Mouse (Mus musculus): Measurements from ENCODE around the gene Mip. TPM values are rescaled to one million over a fixed set of nuclear protein-coding genes. Genes with fewer than 3 reads are reported as not detected.

Gene Mip
- polyA plus RNA-seq, 1 experiment, result not detected

DNA sequence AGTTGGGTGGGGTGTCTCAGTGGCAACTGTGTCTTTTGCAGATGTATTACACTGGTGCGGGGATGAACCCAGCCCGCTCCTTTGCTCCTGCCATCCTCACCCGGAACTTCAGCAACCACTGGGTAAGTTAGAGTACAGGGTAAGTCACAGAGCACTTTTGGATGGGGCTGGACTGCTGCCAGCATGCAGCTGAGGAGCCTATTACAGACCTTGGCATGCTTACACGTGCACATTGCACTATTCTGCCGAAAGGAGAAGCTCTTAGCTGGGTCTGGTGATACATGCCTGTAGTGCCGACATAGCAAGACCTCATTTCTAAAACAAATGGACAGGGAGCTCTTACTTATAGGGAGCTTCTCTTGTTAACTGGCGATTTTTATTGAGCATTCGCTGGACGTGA is 2.0 kb downstream of the Mip start:
- no peaks in the 10 kb centered on the region for H3K79me3 ChIP-seq (ENCODE audit: low read depth)
- no peak overlapping the region for H3ac ChIP-seq (ENCODE audit: control insufficient read depth, insufficient read length, low read depth)
- peaks cover 4% of the 10 kb centered on the region for H3K79me2 ChIP-seq (ENCODE audit: control insufficient read depth, insufficient read depth)
- TF ChIP-seq CTCF (IDR thresholded peaks at IDR 0.05; ENCODE audit: control insufficient read depth, insufficient read depth, insufficient read length), result no peak
- TF ChIP-seq MYOG (IDR thresholded peaks at IDR 0.05; ENCODE audit: control insufficient read depth, extremely low read depth, insufficient read length), result no peak
- no peak for TF ChIP-seq CEBPB (IDR thresholded peaks at IDR 0.05; ENCODE audit: low read depth)
- no peak for TF ChIP-seq MAX (IDR thresholded peaks at IDR 0.05)
- TF ChIP-seq USF1 (IDR thresholded peaks at IDR 0.05; ENCODE audit: low read depth), result no peak
- no peak for TF ChIP-seq FOSL1 (IDR thresholded peaks at IDR 0.05; ENCODE audit: insufficient read depth, low read length, poor library complexity, severe bottlenecking)
- no peak for TF ChIP-seq MYOD1 (IDR thresholded peaks at IDR 0.05; ENCODE audit: control insufficient read depth, insufficient read length, low read depth)
- no peak overlapping the region for H3K4me3 ChIP-seq (ENCODE audit: insufficient read depth, poor library complexity, severe bottlenecking)
- no peaks in the 10 kb centered on the region for H3K36me3 ChIP-seq (ENCODE audit: control insufficient read depth, insufficient read depth)
- peaks cover 3% of the 10 kb centered on the region for H3K27me3 ChIP-seq (ENCODE audit: control insufficient read depth, insufficient read depth, insufficient read length)

DNA sequence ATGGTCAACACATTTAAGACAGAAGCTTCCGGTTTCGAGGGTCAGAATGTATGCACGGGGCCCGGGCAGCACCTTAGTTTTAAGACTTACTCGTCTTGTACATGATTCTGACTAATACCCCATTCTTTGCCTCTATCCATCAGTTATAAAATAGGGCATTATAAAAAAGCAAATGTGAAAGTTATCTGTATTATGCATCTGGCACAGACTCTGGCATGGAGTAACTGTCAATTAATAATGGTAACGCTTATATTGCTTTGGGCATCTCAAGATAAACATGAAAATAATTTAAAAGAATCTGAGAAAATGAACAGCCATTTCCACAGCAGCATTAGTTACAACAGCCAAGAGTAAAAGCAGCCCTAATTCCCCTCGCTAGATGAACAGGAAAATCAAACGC is 2.4 kb downstream of the Mip start:
- Histone ChIP-seq H3K27me3 (ENCODE audit: control insufficient read depth, insufficient read depth, insufficient read length) (peaks cover 3% of the 10 kb centered on the region), H3K79me3 (ENCODE audit: low read depth) (no peaks in the 10 kb centered on the region), H3K79me2 (ENCODE audit: control insufficient read depth, insufficient read depth) (peaks cover 8% of the 10 kb centered on the region), H3K36me3 (ENCODE audit: control insufficient read depth, insufficient read depth) (no peaks in the 10 kb centered on the region), H3K4me3 (ENCODE audit: insufficient read depth, poor library complexity, severe bottlenecking) (no peak overlapping the region), H3ac (ENCODE audit: control insufficient read depth, insufficient read length, low read depth) (no peak overlapping the region)
- TF ChIP-seq FOSL1 (IDR thresholded peaks at IDR 0.05; ENCODE audit: insufficient read depth, low read length, poor library complexity, severe bottlenecking), result no peak
- TF ChIP-seq CTCF (IDR thresholded peaks at IDR 0.05; ENCODE audit: control insufficient read depth, insufficient read depth, insufficient read length), result no peak
- no peak for TF ChIP-seq USF1 (IDR thresholded peaks at IDR 0.05; ENCODE audit: low read depth)
- no peak for TF ChIP-seq MYOD1 (IDR thresholded peaks at IDR 0.05; ENCODE audit: control insufficient read depth, insufficient read length, low read depth)
- no peak for TF ChIP-seq MYOG (IDR thresholded peaks at IDR 0.05; ENCODE audit: control insufficient read depth, extremely low read depth, insufficient read length)
- TF ChIP-seq CEBPB (IDR thresholded peaks at IDR 0.05; ENCODE audit: low read depth), result no peak
- no peak for TF ChIP-seq MAX (IDR thresholded peaks at IDR 0.05)

DNA sequence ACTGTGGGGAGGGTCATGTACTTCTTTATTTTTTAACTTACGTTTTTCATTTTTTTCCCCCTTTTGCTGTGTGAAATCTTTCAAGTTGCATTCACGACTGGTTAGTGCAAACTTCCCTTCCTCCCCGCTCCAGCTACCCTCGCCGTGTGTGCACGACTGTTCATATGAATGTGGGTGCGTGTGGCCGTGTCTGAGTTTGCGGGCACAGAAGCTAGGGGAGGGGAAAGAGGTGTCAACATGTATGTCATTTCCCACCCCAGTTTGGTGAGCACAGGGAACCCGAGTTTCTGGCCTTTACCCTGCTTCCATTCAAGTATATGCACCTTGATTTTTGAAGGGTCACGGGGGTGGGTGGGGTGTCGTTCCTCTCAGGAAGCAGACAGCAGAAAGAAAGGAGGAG is 4.9 kb downstream of the Mip start:
- no peak for TF ChIP-seq MYOG (IDR thresholded peaks at IDR 0.05; ENCODE audit: control insufficient read depth, extremely low read depth, insufficient read length)
- TF ChIP-seq MYOD1 (IDR thresholded peaks at IDR 0.05; ENCODE audit: control insufficient read depth, insufficient read length, low read depth), result no peak
- TF ChIP-seq CTCF (IDR thresholded peaks at IDR 0.05; ENCODE audit: control insufficient read depth, insufficient read depth, insufficient read length), result no peak
- no peak for TF ChIP-seq FOSL1 (IDR thresholded peaks at IDR 0.05; ENCODE audit: insufficient read depth, low read length, poor library complexity, severe bottlenecking)
- TF ChIP-seq USF1 (IDR thresholded peaks at IDR 0.05; ENCODE audit: low read depth), result no peak
- no peak for TF ChIP-seq MAX (IDR thresholded peaks at IDR 0.05)
- TF ChIP-seq CEBPB (IDR thresholded peaks at IDR 0.05; ENCODE audit: low read depth), result no peak
- no peak overlapping the region for H3K4me3 ChIP-seq (ENCODE audit: insufficient read depth, poor library complexity, severe bottlenecking)
- H3ac ChIP-seq (ENCODE audit: control insufficient read depth, insufficient read length, low read depth), result no peak overlapping the region
- no peaks in the 10 kb centered on the region for H3K27me3 ChIP-seq (ENCODE audit: control insufficient read depth, insufficient read depth, insufficient read length)
- H3K79me2 ChIP-seq (ENCODE audit: control insufficient read depth, insufficient read depth), result peaks cover 21% of the 10 kb centered on the region
- no peaks in the 10 kb centered on the region for H3K79me3 ChIP-seq (ENCODE audit: low read depth)
- peaks cover 6% of the 10 kb centered on the region for H3K36me3 ChIP-seq (ENCODE audit: control insufficient read depth, insufficient read depth)

DNA sequence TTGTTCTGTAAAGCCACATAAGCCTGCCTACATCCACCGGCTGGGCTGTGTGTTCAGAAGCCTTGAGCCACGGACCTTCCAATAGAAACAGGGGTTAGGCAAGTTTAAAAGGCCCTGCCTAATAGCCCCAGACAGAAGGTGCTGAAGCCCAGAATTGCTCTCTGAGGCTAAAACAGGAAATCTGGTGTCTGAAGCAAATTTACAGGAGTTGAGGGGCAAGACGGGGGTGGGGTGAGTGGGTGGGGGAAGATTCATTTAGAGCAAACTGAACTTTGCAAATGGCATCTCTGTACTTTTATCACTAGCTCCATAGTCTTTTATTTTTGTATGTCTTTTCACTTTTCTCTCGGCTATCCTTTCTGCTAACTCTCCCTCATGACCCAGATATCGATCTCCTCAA is 5.5 kb downstream of the Mip start:
- H3K4me3 ChIP-seq (ENCODE audit: insufficient read depth, poor library complexity, severe bottlenecking), result no peak overlapping the region
- TF ChIP-seq USF1 (IDR thresholded peaks at IDR 0.05; ENCODE audit: low read depth) (no peak), CTCF (IDR thresholded peaks at IDR 0.05; ENCODE audit: control insufficient read depth, insufficient read depth, insufficient read length) (no peak), CEBPB (IDR thresholded peaks at IDR 0.05; ENCODE audit: low read depth) (no peak), FOSL1 (IDR thresholded peaks at IDR 0.05; ENCODE audit: insufficient read depth, low read length, poor library complexity, severe bottlenecking) (no peak), MYOG (IDR thresholded peaks at IDR 0.05; ENCODE audit: control insufficient read depth, extremely low read depth, insufficient read length) (no peak), MYOD1 (IDR thresholded peaks at IDR 0.05; ENCODE audit: control insufficient read depth, insufficient read length, low read depth) (no peak), MAX (IDR thresholded peaks at IDR 0.05) (no peak)
- no peaks in the 10 kb centered on the region for H3K27me3 ChIP-seq (ENCODE audit: control insufficient read depth, insufficient read depth, insufficient read length)
- H3K79me2 ChIP-seq (ENCODE audit: control insufficient read depth, insufficient read depth), result peaks cover 21% of the 10 kb centered on the region
- no peaks in the 10 kb centered on the region for H3K79me3 ChIP-seq (ENCODE audit: low read depth)
- H3K36me3 ChIP-seq (ENCODE audit: control insufficient read depth, insufficient read depth), result peaks cover 6% of the 10 kb centered on the region
- H3ac ChIP-seq (ENCODE audit: control insufficient read depth, insufficient read length, low read depth), result peak overlapping the region; percentile 21

DNA sequence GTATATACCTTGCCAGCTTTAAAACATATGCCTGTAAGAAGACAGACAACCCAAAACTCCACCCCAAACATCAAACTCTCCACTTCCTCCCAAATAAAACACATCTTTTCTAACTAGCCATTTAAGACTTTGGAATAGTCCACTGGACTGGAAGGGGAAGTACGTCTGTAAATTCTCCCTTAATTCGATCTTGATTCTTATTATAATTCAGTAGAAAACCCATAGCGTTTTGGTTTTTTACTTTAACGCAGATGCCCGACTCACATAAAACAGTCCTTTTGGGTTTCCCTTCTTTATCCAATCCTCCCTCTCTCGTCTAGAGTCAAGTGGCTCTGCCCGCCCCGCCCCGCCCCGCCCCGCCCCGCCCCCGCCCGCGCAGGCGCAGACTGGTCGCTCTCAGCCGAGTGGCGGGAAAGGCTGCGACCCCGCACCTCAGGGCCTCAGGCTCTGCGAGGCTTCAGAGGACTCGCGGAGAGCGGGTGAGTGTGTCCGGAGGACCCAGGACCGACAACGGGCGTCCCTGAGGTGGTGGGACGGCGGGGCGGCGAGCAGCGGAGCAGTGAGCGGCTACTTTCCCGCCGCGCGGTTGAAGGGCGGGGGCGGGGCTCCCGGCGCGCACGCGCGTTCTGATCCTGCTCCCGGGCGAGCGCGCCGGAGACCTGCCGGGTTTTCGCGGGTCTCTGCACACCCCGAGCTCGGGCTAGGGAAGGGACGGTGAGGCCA is 6.2 kb downstream of the Mip start, which contains the start of gene Timeless:
Timeless (plus strand) TSS at position 369 of the 723 bp plus-strand sequence.
- Histone ChIP-seq H3K79me2 (ENCODE audit: control insufficient read depth, insufficient read depth) (peaks cover 21% of the 10 kb centered on the region), H3K79me3 (ENCODE audit: low read depth) (no peaks in the 10 kb centered on the region), H3ac (ENCODE audit: control insufficient read depth, insufficient read length, low read depth) (peak within 1 kb of the TSS; percentile 99), H3K27me3 (ENCODE audit: control insufficient read depth, insufficient read depth, insufficient read length) (no peaks in the 10 kb centered on the region), H3K36me3 (ENCODE audit: control insufficient read depth, insufficient read depth) (peaks cover 6% of the 10 kb centered on the region), H3K4me3 (ENCODE audit: insufficient read depth, poor library complexity, severe bottlenecking) (peak within 1 kb of the TSS; percentile 56)
- no peak for TF ChIP-seq MAX (IDR thresholded peaks at IDR 0.05)
- no peak for TF ChIP-seq MYOD1 (IDR thresholded peaks at IDR 0.05; ENCODE audit: control insufficient read depth, insufficient read length, low read depth)
- no peak for TF ChIP-seq CEBPB (IDR thresholded peaks at IDR 0.05; ENCODE audit: low read depth)
- no peak for TF ChIP-seq CTCF (IDR thresholded peaks at IDR 0.05; ENCODE audit: control insufficient read depth, insufficient read depth, insufficient read length)
- TF ChIP-seq USF1 (IDR thresholded peaks at IDR 0.05; ENCODE audit: low read depth), result no peak
- TF ChIP-seq FOSL1 (IDR thresholded peaks at IDR 0.05; ENCODE audit: insufficient read depth, low read length, poor library complexity, severe bottlenecking), result no peak
- no peak for TF ChIP-seq MYOG (IDR thresholded peaks at IDR 0.05; ENCODE audit: control insufficient read depth, extremely low read depth, insufficient read length)

Measured in C2C12 (cell line).